Mouse (Mus musculus) urinary bladder, adult 2 months (tissue): ENCODE measurements around the gene Rrp36. TPM values are rescaled to one million over a fixed set of nuclear protein-coding genes. Genes with fewer than 3 reads are reported as not detected.

Experiments
- DNase-seq: peaks from one replicate; pipeline ENCODE4 v3.0.0; 2022; ENCODE audit warnings: low spot score
- polyA plus RNA-seq: library from polyadenylated mRNA; depleted of rRNA; stranded (reverse); fragments of >200 nt; gene quantifications from 2 replicates; pipeline ENCODE4 v1.2.3, GENCODE M21; 2012

Gene Rrp36
- polyA plus RNA-seq, 1 experiment, result 44.6 TPM

DNA sequence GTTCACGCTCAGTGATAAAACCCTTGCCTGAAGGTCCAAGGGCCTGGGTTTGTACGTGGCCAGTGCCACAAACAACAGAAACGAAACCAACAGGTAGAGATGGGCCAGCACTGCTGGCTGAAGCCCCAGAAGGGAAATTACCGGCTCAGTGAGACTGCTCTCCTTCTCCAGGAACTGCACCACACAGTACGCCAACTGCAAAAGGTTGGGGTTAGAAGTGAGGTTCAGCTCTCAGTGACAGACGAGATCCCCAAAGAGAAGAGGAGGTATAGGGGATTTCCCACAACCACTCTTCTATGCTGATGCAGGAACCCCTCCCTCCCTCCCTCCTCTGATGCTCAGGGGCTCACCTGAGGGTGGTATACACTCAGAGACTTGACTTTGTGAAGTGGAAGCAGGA is 11.8 kb upstream of the Rrp36 start:
- DNase-seq, result no peak

DNA sequence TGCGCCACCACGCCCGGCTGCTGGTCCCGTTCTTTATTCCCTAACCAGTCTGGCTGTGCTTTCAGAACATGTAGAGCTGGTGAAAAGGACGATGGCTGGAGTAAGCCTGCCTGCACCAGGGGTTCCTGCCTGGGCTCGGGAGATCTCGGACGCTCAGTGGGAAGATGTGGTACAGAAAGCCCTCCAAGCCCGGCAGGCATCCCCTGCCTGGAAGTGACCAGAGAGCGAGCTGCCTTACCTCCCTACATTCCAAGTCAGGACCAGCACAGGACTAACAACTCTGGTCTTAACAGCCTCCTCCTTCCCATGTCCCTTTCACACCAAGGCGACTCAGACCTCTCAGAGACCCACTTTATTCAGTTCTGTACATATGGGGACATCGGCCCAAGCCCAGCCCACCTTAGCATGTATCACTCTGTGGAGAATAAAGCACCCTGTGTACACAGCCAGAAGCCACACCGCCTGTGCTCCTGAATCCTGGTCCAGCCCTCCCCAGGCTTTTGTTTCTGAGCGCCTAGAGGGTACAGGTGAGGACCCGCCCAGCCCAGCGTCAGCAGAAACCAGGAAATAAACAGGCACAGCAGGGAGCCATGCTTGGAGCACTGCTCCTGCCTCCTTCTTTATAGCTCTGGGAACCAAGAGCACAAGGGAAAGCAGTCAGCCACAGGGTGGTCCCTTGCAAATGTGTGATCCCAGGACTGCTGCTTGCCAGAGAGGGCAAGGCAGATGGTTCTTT is 8.7 kb upstream of the Rrp36 start:
- no peak for DNase-seq

DNA sequence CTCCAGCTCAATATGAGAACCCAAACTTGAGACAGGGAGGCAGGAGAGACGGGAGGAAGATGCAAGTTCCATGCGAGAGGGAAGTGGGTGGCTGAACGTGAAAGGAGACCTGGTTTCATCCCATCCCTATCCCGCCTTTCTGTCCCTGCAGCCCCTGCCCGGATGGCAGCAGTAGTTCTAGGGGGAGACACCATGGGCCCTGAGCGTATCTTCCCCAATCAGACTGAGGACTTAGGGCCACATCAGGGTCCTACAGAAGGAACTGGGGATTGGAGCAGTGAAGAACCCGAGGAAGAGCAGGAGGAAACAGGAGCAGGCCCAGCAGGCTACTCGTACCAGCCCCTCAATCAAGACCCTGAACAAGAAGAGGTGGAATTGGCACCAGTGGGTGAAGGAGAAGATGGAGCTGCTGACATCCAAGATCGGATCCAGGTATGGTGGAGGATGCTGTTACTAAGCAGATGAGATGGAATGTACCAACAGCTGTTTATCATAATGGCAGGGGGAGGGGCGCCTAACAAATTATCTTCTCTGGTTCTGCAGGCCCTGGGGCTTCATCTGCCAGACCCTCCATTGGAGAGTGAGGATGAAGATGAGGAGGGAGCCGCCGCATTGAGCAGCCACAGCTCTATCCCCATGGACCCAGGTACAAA is 7.4 kb upstream of the Rrp36 start:
- DNase-seq, result no peak

DNA sequence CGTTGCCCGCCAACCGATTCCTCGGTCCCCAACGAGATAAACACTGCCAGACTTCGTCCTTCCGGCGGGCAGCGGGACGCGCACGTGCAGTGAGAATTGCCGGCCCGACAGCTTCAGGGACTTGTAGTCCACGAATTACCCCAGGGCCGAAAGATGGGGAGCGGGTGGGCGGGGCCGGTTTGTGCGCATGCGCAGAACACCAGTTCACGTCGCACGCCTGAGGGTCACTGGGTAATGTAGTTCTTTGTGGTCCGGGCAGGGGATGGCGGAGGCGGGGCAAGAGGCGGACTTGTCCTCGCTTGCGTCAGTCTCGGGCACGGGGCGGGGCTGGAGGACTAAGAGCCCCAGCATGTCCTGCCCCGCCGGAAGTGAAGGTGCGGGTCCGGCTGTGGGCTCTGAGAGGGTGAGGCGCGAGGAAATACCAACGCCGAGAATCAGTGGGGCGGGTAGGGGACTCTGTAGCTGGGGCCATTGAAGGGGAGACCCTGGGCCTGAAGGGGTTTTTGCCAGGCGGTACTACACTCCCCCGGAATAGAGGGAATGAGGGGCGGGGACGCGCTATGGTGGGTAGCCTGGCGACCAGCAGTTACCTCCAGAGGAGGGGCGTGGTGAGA is 6.7 kb upstream of the Rrp36 start, which contains the start of gene Klhdc3:
Gene Klhdc3, minus strand, starts transcription at position 155 of the 614 bp plus-strand sequence.
- peak; percentile 81 for DNase-seq

DNA sequence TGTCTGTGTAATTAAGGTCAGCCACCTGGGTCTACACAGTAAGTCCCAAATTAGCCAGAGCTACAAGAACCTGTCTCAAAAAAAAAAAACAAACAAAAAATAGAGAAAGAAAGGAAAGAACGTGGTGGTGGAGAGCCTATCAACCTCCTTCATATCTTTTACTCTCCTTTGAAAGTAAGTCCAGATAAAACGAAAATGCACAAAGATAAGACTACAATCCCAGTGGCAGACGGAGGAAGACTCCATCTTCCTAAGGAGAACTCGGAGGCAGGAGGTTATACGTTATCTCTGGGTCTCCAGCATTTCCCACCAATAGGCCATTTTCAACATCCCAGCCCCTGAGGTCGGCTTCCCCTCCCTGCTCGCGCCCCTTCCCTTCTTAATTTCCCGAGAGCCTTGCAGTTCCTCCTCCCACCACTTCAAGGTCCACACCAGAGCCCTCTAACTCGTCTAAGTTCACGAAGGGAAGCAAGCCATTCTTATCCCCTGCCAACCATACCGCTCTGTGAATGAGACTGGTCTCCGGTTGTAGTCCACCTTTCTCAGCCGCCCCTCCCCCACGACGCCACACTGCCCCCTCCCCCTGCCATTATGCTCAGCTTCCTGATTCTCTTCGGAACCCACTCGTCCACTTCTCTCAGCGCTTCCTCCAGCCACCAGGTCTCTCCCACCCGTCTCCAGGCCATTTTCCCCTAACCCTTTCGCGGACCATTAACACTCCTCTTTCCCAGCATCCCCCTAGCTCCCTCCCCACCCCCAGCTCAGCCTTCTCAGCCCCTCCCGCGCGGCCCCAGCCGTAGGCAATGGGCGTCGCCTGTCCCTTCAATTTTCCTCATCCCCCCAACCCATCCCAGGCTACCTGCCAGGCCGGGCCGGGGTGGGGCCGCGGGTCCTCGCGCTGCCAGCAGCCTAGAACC is 5.9 kb upstream of the Rrp36 start:
- no peak for DNase-seq

DNA sequence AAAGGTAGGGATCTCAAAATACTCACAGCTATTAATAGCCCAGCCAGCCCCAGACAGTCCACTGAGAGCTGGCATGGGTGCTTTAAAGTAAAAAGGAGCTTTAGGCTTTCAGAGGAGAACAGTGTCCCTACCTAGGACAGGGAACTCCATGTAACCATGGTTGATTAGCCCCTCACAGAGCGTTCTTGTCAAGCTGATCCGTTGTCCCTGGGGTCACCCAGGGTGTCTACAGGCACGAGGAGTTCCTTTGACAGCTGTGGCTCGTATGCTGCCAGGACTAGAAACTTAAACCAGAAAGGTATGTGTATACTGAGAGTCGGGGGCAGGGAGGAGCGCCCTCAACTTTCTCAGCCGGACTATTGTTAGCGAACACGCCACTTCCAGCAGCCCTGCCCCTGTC is 4.8 kb upstream of the Rrp36 start:
- DNase-seq, result no peak

DNA sequence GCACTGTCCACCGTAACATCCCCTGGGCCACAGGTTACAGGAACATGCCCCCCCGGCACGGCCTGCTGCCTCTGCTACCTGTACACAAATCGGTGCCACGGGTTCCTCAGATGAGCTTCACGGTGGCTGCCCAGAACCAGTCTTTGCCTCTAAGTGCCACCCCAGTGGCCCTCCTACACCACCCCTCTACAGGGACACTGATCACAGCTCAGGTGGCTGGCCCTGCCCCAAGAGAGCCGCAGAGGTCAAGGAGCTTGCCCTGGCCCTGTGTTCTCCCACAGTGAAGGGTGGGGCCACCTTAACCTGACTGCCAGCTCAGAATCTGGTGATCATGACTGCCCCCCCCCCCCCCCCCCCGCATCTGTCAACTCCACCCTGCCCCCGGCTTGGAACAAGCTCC is 4.3 kb upstream of the Rrp36 start, which contains the start of gene Mea1:
Gene Mea1, plus strand, starts transcription at position 378 of the 400 bp plus-strand sequence.
- no peak for DNase-seq

DNA sequence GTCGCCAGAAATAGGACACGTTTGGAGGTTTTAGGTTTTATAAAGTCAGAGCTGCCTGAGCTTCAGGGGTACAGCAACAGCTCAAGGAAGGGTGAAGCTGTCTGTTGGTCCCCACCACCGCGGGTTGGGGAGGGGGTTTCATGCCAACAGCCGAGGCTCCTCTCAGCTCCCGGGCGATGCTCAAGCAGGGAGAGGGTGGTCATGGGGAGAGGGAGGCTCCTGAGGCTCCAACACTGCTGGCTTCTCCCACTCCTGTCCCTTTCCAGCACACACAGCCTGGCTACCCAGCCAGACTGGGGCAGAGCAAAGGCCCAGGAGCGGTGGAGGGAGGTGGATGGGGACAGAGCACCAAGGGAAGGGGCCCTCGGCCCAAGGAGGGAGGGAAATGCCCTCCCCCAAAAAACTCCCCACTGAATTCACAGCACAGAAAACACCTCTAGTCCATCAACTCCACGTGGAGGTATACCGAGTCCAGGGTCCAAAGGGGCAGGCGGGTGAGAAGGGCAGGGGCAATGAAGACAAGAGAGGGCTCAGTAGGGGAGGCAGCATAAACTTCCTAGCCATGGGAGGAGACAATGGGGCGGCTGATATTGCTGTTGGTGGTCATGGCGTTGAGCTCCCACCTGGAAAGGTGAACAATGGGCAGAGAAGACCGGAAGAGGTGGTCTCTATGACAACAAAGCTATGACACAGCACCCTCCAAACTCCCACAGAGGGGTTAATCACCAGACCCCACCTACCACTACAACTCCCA is 555 bp upstream of the Rrp36 start:
- DNase-seq, result no peak

DNA sequence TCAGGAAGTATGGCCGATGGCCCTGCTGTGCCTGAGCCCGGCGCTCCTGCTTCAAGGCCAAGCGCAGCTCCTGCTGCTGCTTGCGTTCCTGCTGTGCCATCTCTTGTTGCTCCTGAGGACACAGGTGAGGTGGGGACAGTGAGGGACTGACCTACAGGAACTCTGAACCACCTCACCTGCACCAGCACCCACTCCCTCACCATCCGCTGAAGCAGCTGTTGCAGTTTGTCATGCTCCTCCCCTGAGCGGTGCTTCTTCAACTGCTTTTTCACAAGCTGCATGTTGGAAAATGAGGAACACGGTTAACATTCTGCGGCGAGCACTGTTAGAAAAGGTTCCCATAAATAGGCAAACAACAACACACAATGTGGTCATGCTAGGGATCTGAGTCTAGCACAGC is 4.2 kb downstream of the Rrp36 start:
- DNase-seq, result no peak

DNA sequence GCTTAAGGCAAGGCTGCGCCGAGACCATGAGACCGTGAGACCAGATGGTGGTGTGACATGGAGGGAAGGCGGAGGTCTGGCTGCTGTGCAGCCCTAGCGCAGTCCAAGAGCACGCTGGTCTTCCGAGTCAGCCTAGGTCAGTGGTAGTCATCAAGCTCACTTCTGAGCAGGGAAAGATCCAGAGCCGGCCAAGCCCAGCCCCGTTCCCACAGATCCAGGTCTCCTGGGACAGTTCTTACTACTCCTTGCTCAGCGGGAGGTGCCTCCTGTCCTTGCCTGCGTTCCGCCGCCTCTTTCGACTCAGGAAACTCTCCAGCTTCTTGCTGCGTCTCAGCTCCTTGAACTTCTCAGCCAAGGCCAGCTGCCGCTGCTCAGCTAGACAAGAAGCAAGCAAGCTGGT is 6.4 kb downstream of the Rrp36 start:
- DNase-seq, result no peak

DNA sequence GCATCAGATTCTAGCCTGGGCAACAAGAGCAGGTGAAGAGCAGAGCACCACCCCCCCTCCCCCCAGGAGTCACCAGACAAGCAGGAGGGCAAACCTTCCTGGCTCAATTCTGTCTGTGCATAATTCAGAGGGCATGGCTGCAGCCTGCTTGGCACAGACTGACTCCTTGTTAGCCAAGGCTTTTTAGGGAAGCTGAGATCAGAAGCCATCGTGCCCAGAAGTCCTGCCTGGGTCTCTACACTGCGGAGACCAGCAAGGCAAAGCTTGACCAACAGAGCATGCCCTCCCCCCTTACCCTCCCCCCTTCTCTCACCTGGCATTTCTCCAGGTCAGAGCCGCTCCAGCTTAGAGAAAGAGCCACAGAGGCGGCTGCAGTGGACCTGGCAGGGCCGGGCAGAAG is 11.4 kb downstream of the Rrp36 start:
- no peak for DNase-seq

DNA sequence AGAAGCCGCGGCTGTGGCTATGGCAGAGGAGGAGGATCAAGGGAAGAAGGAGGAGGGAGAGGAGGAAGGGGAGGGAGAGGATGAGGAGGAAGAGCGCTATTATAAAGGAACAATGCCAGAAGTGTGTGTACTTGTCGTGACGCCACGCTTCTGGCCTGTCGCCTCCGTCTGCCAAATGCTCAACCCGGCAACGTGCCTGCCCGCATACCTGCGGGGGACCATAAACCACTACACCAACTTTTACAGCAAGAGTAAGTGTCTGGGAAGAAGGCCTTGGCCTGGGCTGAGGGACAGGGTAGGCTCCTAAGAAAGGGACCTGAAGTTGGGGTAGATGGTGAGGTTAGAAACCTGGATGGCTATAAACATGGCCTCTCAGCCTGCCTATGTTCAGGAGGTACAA is 12.2 kb downstream of the Rrp36 start:
- no peak for DNase-seq

DNA sequence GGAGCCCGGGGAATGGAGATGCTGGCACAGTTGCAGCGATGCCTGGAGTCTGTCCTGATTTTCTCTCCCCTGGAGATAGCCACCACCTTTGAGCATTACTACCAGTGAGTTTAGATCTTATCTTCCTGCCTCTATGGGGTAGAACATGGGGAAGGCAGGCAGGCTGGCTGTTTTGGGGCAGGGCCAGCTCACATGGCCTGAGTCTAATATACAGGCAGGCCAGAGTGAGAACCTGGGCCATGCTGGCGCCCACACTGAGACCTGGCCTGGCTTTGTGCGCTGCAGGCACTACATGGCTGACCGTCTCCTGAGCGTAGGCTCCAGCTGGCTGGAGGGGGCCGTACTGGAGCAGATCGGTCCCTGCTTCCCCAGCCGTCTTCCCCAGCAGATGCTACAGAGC is 12.8 kb downstream of the Rrp36 start:
- DNase-seq, result no peak

DNA sequence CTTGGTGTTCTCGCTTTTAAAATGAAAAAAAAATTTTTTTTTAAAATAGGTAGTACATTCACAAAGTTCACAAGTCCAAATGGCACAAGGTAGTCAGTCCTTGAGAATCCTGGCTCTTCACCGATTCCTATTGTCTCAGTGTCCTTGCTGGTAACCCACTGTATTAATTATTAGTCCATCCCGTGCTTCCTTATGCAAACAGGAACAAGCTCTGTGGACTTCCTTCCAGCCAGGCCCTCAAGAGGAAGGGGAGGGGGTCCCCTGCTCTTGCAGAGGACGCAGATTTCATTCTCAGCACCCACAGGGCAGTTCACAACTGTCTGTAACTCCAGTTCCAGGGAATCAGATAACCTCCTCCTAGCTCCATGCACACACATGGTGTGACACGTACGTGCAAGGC is 18.1 kb downstream of the Rrp36 start:
- no peak for DNase-seq

DNA sequence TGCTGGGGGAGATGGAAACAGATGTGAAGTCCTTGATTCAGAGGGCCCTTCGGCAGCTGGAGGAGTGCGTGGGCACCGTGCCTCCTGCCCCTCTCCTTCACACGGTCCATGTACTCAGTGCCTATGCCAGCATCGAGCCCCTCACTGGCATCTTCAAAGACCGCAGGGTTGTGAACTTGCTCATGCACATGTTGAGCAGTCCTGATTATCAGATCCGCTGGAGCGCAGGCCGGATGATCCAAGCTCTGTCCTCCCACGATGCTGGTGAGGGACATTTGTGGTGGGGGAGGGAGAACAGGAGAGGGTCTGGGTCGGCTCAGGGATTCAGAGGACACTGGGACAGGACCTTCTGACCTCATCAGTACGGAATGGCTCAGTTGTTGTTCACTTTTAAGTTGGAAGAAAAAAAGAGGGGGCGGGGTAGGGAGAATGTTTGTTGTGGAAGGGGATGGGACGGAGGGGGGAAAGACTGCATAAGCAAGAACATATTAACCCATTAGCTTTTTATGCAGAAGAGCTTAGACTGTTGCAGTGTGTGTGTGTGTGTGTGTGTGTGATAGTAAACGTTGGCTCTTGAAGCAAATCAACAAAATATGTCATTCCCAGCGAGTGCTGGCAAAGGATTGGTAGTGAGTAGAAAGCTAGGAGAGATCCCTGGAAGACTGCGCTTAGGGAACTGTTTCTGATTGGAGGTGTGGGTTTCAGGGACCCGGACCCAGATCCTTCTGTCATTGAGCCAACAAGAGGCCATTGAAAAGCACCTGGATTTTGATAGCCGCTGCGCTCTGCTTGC is 22.2 kb downstream of the Rrp36 start:
- DNase-seq, result no peak

DNA sequence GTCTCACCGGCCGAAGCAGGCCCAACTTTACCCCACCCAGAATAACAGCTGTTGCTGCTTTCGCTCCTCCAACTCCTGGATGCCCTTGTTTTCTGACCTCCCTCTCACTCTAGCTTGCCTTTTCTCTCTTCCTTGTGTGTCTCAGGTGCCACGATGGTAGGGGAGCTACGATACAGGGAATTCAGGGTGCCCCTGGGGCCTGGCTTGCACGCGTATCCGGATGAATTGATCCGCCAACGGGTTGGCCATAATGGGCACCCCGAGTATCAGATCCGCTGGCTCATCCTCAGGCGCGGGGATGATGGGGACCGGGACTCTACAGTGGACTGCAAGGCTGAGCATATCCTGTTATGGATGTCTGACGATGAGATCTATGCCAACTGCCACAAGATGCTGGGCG is 22.9 kb downstream of the Rrp36 start:
- DNase-seq, result no peak

DNA sequence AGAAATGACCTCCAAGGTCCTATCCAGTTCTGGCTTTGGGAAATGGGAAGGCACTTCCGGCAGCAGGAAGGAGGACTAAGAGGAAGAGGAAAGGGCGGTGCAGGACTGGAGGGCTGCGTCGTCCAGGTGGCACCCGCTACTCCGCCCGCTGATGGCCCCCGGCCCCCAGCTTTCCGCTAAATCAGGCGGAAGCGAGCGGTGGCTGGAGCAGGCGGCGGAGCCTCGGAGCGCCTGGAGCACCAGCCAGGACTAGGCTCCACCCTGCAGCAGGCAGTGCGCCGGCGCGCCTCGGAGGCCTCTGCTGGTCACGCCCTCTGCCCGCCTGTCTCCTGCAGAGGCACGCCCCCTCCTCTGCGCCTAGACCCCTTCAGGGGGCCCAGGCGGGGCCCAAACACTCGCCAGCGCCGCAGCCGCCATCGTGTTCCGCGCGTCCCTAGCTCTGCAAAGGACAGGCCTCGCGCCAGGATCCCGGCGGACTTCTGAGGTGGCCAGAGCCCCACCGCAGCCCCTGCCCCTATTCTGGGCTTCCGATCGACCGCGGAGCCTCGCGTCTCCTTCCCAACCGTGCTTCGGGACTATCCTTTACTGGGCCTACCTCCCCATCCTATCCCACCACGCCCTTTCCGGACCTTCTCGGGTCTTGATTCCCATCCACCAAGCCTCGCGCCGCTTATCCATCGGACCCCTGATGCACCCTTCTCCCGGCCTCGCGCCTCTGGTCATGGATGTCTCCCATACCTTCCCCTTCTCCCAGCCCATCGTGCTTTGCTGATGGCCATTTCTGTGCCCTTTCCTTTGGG is 23.7 kb downstream of the Rrp36 start, which contains the start of gene Cul7:
Gene Cul7, plus strand, starts transcription at position 106 of the 800 bp plus-strand sequence.
- DNase-seq, result peak; percentile 78

DNA sequence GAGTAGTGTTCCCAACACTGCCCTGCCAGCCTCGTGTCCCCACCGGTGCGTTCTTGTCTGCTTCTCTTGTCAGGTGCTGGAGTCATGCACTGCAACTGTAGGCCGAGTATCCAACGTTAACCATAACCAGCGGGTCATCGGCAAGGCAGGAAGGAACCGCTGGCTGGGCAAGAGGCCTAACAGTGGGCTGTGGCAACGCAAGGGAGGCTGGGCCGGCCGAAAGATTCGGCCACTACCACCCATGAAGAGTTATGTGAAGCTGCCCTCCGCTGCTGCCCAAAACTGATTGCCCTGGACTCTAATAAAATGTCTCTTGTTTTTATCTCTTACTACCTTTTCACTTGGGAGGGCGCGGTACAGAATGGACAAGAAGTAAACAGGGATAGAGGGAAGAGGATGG is 24.3 kb downstream of the Rrp36 start:
- no peak for DNase-seq

DNA sequence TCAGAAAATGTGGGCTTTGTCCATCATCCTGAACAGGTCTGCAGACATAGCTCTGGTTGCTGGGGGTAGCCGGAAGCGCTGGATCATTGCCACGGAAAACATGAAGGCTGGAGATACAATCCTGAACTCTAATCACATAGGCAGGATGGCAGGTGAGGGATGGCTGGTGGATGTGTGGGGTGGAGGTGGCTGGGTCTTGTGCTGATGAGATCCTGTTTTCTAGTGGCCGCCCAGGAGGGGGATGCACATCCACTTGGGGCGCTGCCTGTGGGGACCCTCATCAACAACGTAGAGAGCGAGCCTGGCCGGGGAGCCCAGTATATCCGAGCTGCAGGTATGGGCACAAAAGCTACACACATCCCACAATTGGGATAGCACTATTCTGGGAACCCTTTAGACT is 25.7 kb downstream of the Rrp36 start:
- DNase-seq, result no peak

DNA sequence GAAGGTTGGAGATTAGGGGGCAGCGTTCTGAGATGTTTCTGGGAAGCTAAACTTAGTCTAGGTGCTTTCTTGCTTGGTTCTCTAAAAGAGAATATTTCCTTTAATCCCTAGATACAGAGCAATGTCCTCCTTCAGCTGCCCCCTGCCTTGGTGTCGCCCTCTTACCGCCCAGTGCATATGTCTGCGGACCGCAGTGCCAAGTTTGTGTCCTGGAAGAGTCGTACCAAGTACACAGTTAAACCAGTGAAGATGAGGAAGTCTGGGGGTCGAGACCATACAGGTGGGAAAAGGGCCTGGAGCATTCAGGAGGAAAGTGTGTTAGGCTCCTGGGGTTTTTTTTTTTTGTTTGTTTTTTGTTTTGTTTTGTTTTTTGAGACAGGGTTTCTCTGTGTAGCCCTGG is 26.9 kb downstream of the Rrp36 start:
- no peak for DNase-seq
